Mouse (Mus musculus) testis, adult 10 weeks (tissue): ENCODE measurements around the gene Gpx4. TPM values are rescaled to one million over a fixed set of nuclear protein-coding genes. Genes with fewer than 3 reads are reported as not detected.

Experiments used
- polyA plus RNA-seq: library from polyadenylated mRNA; stranded (reverse); fragments of 350-450 nt; fragmentation: Illumina TruSeq; extraction: RNeasy Lipid Tissue Mini Kit (QIAGEN cat#74804); gene quantifications from one replicate; pipeline ENCODE4 v1.2.3, GENCODE M21; 2014; ENCODE audit warnings: low read depth, low replicate concordance

Gene Gpx4
- 260 TPM for polyA plus RNA-seq

DNA sequence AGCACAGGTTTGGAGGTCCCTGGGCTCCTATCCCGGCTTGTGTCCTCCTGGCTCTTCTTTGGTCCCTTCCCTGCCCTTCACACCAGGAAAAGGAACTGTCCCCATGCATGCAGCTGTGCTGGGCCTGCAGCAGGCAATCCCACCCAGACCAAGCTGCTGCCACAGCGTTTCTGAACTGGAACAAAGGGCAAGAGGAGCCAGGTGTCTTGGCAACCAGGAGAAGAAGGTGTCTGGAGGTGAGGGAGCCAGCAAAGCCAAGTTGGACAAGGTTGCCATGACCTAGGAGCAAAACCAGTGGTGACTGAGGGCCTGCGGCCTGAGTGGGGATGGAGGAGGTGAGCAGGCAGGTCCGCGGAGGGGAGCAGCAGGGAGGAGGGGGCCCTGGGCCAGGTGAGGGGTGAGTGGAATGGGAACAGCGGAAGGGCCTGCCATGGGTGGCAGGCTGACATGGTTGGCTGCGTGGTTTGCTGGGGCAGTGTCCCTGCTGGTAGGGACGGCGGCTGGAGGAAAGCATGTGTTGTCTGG, at the start of gene Gpx4:
Gene Gpx4, plus strand, starts transcription at position 126 of the 525 bp plus-strand sequence.

DNA sequence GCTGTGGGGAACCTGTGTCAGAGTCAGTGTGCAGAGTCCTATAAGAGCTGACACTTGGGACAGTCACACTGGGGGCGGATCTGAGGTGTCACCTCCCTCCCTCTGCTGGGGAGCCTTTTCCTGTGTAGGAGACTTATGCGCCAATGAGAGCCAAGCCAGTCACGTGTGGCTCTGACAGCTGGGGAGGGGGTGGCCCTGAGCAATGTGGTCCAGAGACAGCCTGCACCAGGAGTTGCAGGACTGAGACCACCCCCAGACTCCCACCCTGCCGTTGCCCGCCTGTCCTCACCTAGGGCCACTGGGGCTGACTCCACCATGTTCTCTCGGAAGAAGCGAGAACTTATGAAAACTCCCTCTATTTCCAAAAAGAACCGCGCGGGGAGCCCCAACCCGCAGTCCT, 30.5 kb upstream of the Gpx4 start, which contains the start of gene Arhgap45:
Gene Arhgap45, plus strand, starts transcription at position 143 of the 400 bp plus-strand sequence.

DNA sequence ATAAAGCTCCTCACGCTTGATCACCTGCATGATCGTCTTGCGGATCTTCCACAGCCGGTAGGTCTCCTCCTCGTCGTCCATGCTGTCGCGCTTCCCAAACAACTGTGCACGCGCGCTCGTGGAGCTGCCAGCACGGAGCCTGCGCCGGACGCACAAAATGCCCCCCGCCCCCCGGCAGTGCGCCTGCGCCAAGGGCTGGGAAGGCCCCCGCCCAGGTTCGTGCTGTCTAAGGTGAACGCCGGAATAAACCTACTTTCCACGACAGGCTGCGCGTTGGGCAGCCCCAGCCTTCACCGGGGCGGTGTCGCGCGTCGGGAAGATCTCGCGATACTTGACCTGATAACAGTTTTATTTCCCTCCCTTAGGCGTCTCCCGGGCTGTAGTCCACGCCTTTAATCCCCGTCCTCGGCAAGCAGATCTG, 7.4 kb upstream of the Gpx4 start, which contains the start of gene Polr2e:
Gene Polr2e, minus strand, starts transcription at position 237 of the 421 bp plus-strand sequence.

DNA sequence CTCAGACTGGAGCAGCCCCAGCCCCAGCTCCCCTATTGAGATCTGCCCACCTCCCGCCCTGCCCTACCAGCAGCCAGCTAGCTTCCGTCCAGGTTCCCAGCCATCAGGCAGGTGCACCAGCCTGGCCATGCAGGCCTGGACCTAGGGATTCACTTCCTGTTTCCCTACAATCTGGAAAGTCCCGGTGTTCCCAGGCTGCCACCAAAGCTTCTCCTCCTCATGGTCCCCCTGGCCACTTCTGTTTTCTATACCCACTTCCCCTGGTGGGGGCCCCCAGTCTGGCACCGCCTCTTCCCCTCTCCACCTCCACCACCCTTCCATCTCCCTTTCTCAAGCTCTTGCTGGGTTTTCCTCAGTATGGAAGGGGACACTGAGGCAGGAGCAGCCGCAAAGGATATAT, 58.5 kb downstream of the Gpx4 start, which contains the start of gene Sbno2:
Gene Sbno2, minus strand, starts transcription at position 112 of the 400 bp plus-strand sequence.

Other genes starting within 250 kb of the Gpx4 start
- not detected for gene Misp, start 226.2 kb upstream of the Gpx4 start, polyA plus RNA-seq
- 40.2 TPM for gene Ptbp1, start 192.7 kb upstream of the Gpx4 start, polyA plus RNA-seq
- gene Prtn3, start 172.7 kb upstream of the Gpx4 start, polyA plus RNA-seq: not detected
- gene Plppr3, start 172.5 kb upstream of the Gpx4 start, polyA plus RNA-seq: not detected
- gene Elane, start 160.9 kb upstream of the Gpx4 start, polyA plus RNA-seq: not detected
- not detected for gene Cfd, start 156.3 kb upstream of the Gpx4 start, polyA plus RNA-seq
- gene Med16, start 138.2 kb upstream of the Gpx4 start, polyA plus RNA-seq: 0.87 TPM
- not detected for gene Gm26602, start 136.3 kb upstream of the Gpx4 start, polyA plus RNA-seq
- not detected for gene Kiss1r, start 130.2 kb upstream of the Gpx4 start, polyA plus RNA-seq
- gene R3hdm4, start 126.0 kb upstream of the Gpx4 start, polyA plus RNA-seq: 1.1 TPM
- 1.3 TPM for gene Arid3a, start 120.1 kb upstream of the Gpx4 start, polyA plus RNA-seq
- 2.0 TPM for gene Wdr18, start 87.0 kb upstream of the Gpx4 start, polyA plus RNA-seq
- not detected for gene Grin3b, start 76.5 kb upstream of the Gpx4 start, polyA plus RNA-seq
- 1.0 TPM for gene Tmem259, start 62.8 kb upstream of the Gpx4 start, polyA plus RNA-seq
- 0.48 TPM for gene Cnn2, start 58.6 kb upstream of the Gpx4 start, polyA plus RNA-seq
- gene Abca7, start 50.7 kb upstream of the Gpx4 start, polyA plus RNA-seq: 0.06 TPM
- gene Arhgap45, start 30.5 kb upstream of the Gpx4 start, polyA plus RNA-seq: not detected
- gene Polr2e, start 7.4 kb upstream of the Gpx4 start, polyA plus RNA-seq: 0.28 TPM
- 0.52 TPM for gene Sbno2, start 58.4 kb downstream of the Gpx4 start, polyA plus RNA-seq
- gene Stk11, start 68.6 kb downstream of the Gpx4 start, polyA plus RNA-seq: 7.2 TPM
- 0.21 TPM for gene Atp5d, start 91.5 kb downstream of the Gpx4 start, polyA plus RNA-seq
- not detected for gene Cbarp, start 93.7 kb downstream of the Gpx4 start, polyA plus RNA-seq
- gene Midn, start 101.1 kb downstream of the Gpx4 start, polyA plus RNA-seq: 3.2 TPM
- 37.8 TPM for gene Cirbp, start 118.8 kb downstream of the Gpx4 start, polyA plus RNA-seq
- gene 1600002K03Rik, start 125.8 kb downstream of the Gpx4 start, polyA plus RNA-seq: 1.1 TPM
- 0.39 TPM for gene Efna2, start 132.3 kb downstream of the Gpx4 start, polyA plus RNA-seq
- gene Mum1, start 179.3 kb downstream of the Gpx4 start, polyA plus RNA-seq: 72.4 TPM
- 0.88 TPM for gene Ndufs7, start 202.0 kb downstream of the Gpx4 start, polyA plus RNA-seq
- gene Gamt, start 213.8 kb downstream of the Gpx4 start, polyA plus RNA-seq: 1.2 TPM
- gene Dazap1, start 214.3 kb downstream of the Gpx4 start, polyA plus RNA-seq: 43.5 TPM
- 0.57 TPM for gene Rps15, start 245.3 kb downstream of the Gpx4 start, polyA plus RNA-seq
- gene Apc2, start 248.8 kb downstream of the Gpx4 start, polyA plus RNA-seq: not detected